ENCODE assay signal across 10 mouse cellular contexts in genomic region chr2:79460586-79460985, GRCm38 (mm10). TPM values are rescaled to one million over a fixed set of nuclear protein-coding genes. Genes with fewer than 3 reads are reported as not detected.
DNase-seq lines count a peak whose midpoint lies in the region; ATAC-seq lines count a peak whose summit lies in the region.
"Had no signal": no experiment of that assay in that cellular context is flagged by ENCODE, and none has a peak within 500 bp of the region (broad histone marks: within the 10 kb centered on the region; RNA-seq: fewer than 3 reads in every experiment).

No protein-coding gene starts in this region.

- no peaks in the 10 kb centered on the region for H3K36me3 ChIP-seq in kidney, embryonic 14.5 days (ENCODE audit: control insufficient read depth, insufficient read depth, low read length)
- no peaks in the 10 kb centered on the region for H3K36me3 ChIP-seq in midbrain, embryonic 13.5 days
- H3K36me3 ChIP-seq: embryonic facial prominence, embryonic 12.5 days; liver, embryonic 15.5 days had no signal

- no peak for ATAC-seq in kidney, embryonic 14.5 days (ENCODE audit: low FRiP score, low TSS enrichment)
- no peak for ATAC-seq in midbrain, embryonic 13.5 days

- no peak overlapping the region for H3K27ac ChIP-seq in kidney, embryonic 14.5 days (ENCODE audit: low read depth, low read length)
- H3K27ac ChIP-seq in midbrain, embryonic 13.5 days: 0 out of 2 replicates have a peak overlapping the region, but pooled peaks have one; percentile 75
- H3K27ac ChIP-seq: embryonic facial prominence, embryonic 12.5 days; heart, adult 2 months; liver, embryonic 15.5 days had no signal

- no peak overlapping the region for H3K9ac ChIP-seq in kidney, embryonic 14.5 days (ENCODE audit: low read depth, low read length)
- no peak overlapping the region for H3K9ac ChIP-seq in midbrain, embryonic 13.5 days (replicated peaks)
- H3K9ac ChIP-seq: embryonic facial prominence, embryonic 12.5 days; liver, embryonic 15.5 days had no signal

- H3K9me3 ChIP-seq in kidney, embryonic 14.5 days (ENCODE audit: control insufficient read depth, low read length): no peaks in the 10 kb centered on the region
- H3K9me3 ChIP-seq in midbrain, embryonic 13.5 days: no peaks in the 10 kb centered on the region
- H3K9me3 ChIP-seq: embryonic facial prominence, embryonic 12.5 days; liver, embryonic 15.5 days had no signal

- H3K4me1 ChIP-seq in kidney, embryonic 14.5 days (ENCODE audit: control insufficient read depth, insufficient read depth, low read length): 0 out of 2 replicates have a peak, but pooled peaks cover 5% of the 10 kb centered on the region
- peaks cover 39% of the 10 kb centered on the region for H3K4me1 ChIP-seq in midbrain, embryonic 13.5 days (replicated peaks)
- H3K4me1 ChIP-seq: liver, embryonic 15.5 days had no signal

- no peak overlapping the region for H3K4me3 ChIP-seq in kidney, embryonic 14.5 days (ENCODE audit: low read length)
- no peak overlapping the region for H3K4me3 ChIP-seq in midbrain, embryonic 13.5 days (replicated peaks)
- H3K4me3 ChIP-seq: embryonic facial prominence, embryonic 12.5 days; heart, adult 2 months; liver, embryonic 15.5 days had no signal

- H3K4me2 ChIP-seq in kidney, embryonic 14.5 days (replicated peaks; ENCODE audit: low read depth, low read length): no peak overlapping the region
- no peak overlapping the region for H3K4me2 ChIP-seq in midbrain, embryonic 13.5 days (replicated peaks)
- H3K4me2 ChIP-seq: embryonic facial prominence, embryonic 12.5 days; liver, embryonic 15.5 days had no signal

- DNase-seq in kidney, postnatal 10 days: peak; percentile 65
- peak; percentile 44 for DNase-seq in R1 (ENCODE audit: low read depth, low spot score)
- DNase-seq in embryo, embryonic 9.5 days (ENCODE audit: extremely low spot score): peak; percentile 36
- DNase-seq in gastrocnemius, adult 18-20 months (ENCODE audit: low spot score): no peak
- DNase-seq in T-cell, adult 2 months (ENCODE audit: low spot score): no peak
- DNase-seq: heart, adult 2 months had no signal

- peaks cover 59% of the 10 kb centered on the region for H3K27me3 ChIP-seq in kidney, embryonic 14.5 days (ENCODE audit: control insufficient read depth, insufficient read depth, low read length)
- H3K27me3 ChIP-seq in midbrain, embryonic 13.5 days: peaks cover 47% of the 10 kb centered on the region

- 0% methylated on average over 2 of the region's 2 CpGs for WGBS in kidney, embryonic 14.5 days
- 11% methylated on average over 2 of the region's 2 CpGs for WGBS in midbrain, embryonic 13.5 days

RNA-seq across cellular contexts. Expression of gene Cerkl, which starts 4.0 kb away (rescaled TPM):
- 1.4 and 2.7 TPM in 2 replicates for polyA plus RNA-seq in kidney, embryonic 14.5 days (2014; fragmentation: Nextera tagmentation; extraction: Ambion mirVana)
- polyA plus RNA-seq in midbrain, embryonic 13.5 days (2015; fragmentation: Nextera tagmentation; extraction: Ambion mirVana): 1.6 and 2.6 TPM in 2 replicates
- total RNA-seq in gastrocnemius, adult 18-20 months (2021): under 1 TPM; 0.24 to 0.39 TPM

RNA-seq across cellular contexts. Expression of gene Neurod1, which starts 4.0 kb away (rescaled TPM):
- polyA plus RNA-seq in kidney, embryonic 14.5 days (2014; fragmentation: Nextera tagmentation; extraction: Ambion mirVana): not detected in 2 replicates
- polyA plus RNA-seq in midbrain, embryonic 13.5 days (2015; fragmentation: Nextera tagmentation; extraction: Ambion mirVana): 38.5 and 38.8 TPM in 2 replicates
- not detected for total RNA-seq in gastrocnemius, adult 18-20 months (2021)
- total RNA-seq: heart, adult 2 months had no signal
- polyA plus RNA-seq: heart, adult 2 months; liver, embryonic 15.5 days had no signal

Comparison
In these comparisons a context has a peak if more than half of its experiments do, and no peak if none do; other contexts are left out.
1. DNase-seq: peak in kidney, postnatal 10 days (single experiment), R1 (single experiment) and embryo, embryonic 9.5 days (single experiment); none in gastrocnemius, adult 18-20 months (single experiment) and T-cell, adult 2 months (single experiment).
2. RNA of gene Neurod1, which starts 4.0 kb away (polyA plus RNA-seq): 38.5 to 38.8 TPM in midbrain, embryonic 13.5 days; not detected in kidney, embryonic 14.5 days; every median in the first group is over 10 times any median in the second.